Mouse (Mus musculus) liver, postnatal 0 days (tissue): ENCODE data around the gene Cemip2.

Experiments
- CTCF ChIP-seq: sonication (generic); IDR thresholded peaks from 2 replicates; pipeline ENCODE4 v1.5.1; 2016; ENCODE audit warnings: antibody characterized with exemption, low read depth
- EP300 ChIP-seq: IDR thresholded peaks from 2 replicates; pipeline ENCODE4 v1.6.1; 2016; ENCODE audit warnings: antibody characterized with exemption, low read depth, mild to moderate bottlenecking

DNA sequence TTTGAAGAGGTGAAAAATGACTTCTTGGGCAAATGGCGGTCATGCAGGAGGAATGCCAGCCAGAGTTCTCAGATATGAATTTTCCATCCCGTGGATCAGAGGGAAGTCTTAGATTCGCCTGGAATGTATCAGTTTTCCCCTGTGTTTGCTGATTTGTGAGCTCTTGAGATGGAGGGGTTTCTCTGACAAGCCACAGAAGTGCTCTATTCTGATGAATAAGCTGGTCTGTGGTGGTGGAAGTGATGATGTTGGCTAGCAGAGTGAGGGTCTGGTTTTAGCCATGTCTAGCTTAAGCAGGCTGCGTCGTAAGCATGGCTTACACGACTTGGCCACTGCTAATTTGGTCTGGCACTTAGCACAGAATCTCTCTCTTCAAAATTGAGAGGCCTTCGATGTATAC is 56.8 kb downstream of the Cemip2 start:
- no peak for TF ChIP-seq EP300
- no peak for TF ChIP-seq CTCF
